In genomic region chr15:103535030-103535429, GRCm38 (mm10) we compare ENCODE assay signal across 29 mouse cellular contexts. TPM values are rescaled to one million over a fixed set of nuclear protein-coding genes. Genes with fewer than 3 reads are reported as not detected.
DNase-seq lines count a peak whose midpoint lies in the region; ATAC-seq and TF ChIP-seq lines count a peak whose summit lies in the region.
"Had no signal": no experiment of that assay in that cellular context is flagged by ENCODE, and none has a peak within 500 bp of the region (broad histone marks: within the 10 kb centered on the region; RNA-seq: fewer than 3 reads in every experiment).

No protein-coding gene starts in this region.

- TF ChIP-seq CTCF in heart, adult 2 months (IDR thresholded peaks at IDR 0.05) = no peak

- H3K4me1 ChIP-seq in forebrain, embryonic 10.5 days = peaks cover 64% of the 10 kb centered on the region
- H3K4me1 ChIP-seq in forebrain, embryonic 11.5 days (replicated peaks; ENCODE audit: control insufficient read depth, insufficient read depth, low read length) = peaks cover 5% of the 10 kb centered on the region; the same call in 1 of the 2 replicates
- peaks cover 44% of the 10 kb centered on the region for H3K4me1 ChIP-seq in heart, embryonic 10.5 days
- no peaks in the 10 kb centered on the region for H3K4me1 ChIP-seq in heart, adult 2 months (ENCODE audit: control insufficient read depth, insufficient read depth, low read length)
- H3K4me1 ChIP-seq in midbrain, embryonic 13.5 days (replicated peaks) = peaks cover 47% of the 10 kb centered on the region

- no peak overlapping the region for H3K4me3 ChIP-seq in forebrain, embryonic 10.5 days
- H3K4me3 ChIP-seq in forebrain, embryonic 11.5 days (ENCODE audit: low read depth, low read length) = no peak overlapping the region
- H3K4me3 ChIP-seq in heart, embryonic 10.5 days = no peak overlapping the region
- H3K4me3 ChIP-seq in heart, adult 2 months = no peak overlapping the region
- no peak overlapping the region for H3K4me3 ChIP-seq in midbrain, embryonic 13.5 days (replicated peaks)
- H3K4me3 ChIP-seq: embryonic facial prominence, embryonic 12.5 days; forebrain, embryonic 13.5 days; hindbrain, embryonic 13.5 days had no signal

- H3K9me3 ChIP-seq in forebrain, embryonic 10.5 days = no peaks in the 10 kb centered on the region
- no peaks in the 10 kb centered on the region for H3K9me3 ChIP-seq in forebrain, embryonic 11.5 days (ENCODE audit: control insufficient read depth, low read length)
- no peaks in the 10 kb centered on the region for H3K9me3 ChIP-seq in heart, embryonic 10.5 days
- H3K9me3 ChIP-seq in midbrain, embryonic 13.5 days = no peaks in the 10 kb centered on the region
- H3K9me3 ChIP-seq: embryonic facial prominence, embryonic 12.5 days; forebrain, embryonic 13.5 days; G1E; hindbrain, embryonic 13.5 days had no signal

- peaks cover 5% of the 10 kb centered on the region; the same call in 1 of the 2 replicates for H3K36me3 ChIP-seq in forebrain, embryonic 10.5 days (replicated peaks)
- no peaks in the 10 kb centered on the region for H3K36me3 ChIP-seq in forebrain, embryonic 11.5 days (ENCODE audit: control insufficient read depth, insufficient read depth, low read length)
- H3K36me3 ChIP-seq in heart, embryonic 10.5 days = 0 out of 2 replicates have a peak, but pooled peaks cover 3% of the 10 kb centered on the region
- H3K36me3 ChIP-seq in heart, adult 2 months (ENCODE audit: control insufficient read depth, insufficient read depth, low read length) = no peaks in the 10 kb centered on the region
- H3K36me3 ChIP-seq in midbrain, embryonic 13.5 days = 0 out of 2 replicates have a peak, but pooled peaks cover 4% of the 10 kb centered on the region
- H3K36me3 ChIP-seq: embryonic facial prominence, embryonic 12.5 days; G1E had no signal

- intact Hi-C loops in heart, adult 2 months (cut with DNase I) = no loop called here

- no peak for DNase-seq in forebrain, embryonic 10.5 days (ENCODE audit: extremely low spot score, low spot score)
- DNase-seq in forebrain, embryonic 11.5 days (ENCODE audit: low spot score) = no peak
- peak; percentile 27 for DNase-seq in heart, embryonic 10.5 days (ENCODE audit: low spot score)
- no peak for DNase-seq in heart, adult 2 months
- peak; percentile 1 for DNase-seq in layer of hippocampus, adult 9-11 months
- no peak for DNase-seq in layer of hippocampus, postnatal 36 days
- DNase-seq: adrenal gland, adult 8-10 months; adrenal gland, postnatal 36 days; B cell, adult 2 months; cerebellum, adult 11 months; cerebellum, adult 8-10 months; cerebellum, postnatal 14 days; gastrocnemius, postnatal 14 days; heart, postnatal 14 days had no signal

- WGBS in forebrain, embryonic 10.5 days = 75% methylated on average over 2 of the region's 2 CpGs
- WGBS in forebrain, embryonic 11.5 days = 72% methylated on average over 2 of the region's 2 CpGs
- WGBS in heart, embryonic 10.5 days = 62% methylated on average over 2 of the region's 2 CpGs
- 68% methylated on average over 2 of the region's 2 CpGs for WGBS in heart, adult 2 months
- WGBS in midbrain, embryonic 13.5 days = 69% methylated on average over 2 of the region's 2 CpGs

- no peak for ATAC-seq in forebrain, embryonic 11.5 days (replicated peaks; ENCODE audit: low FRiP score)
- no peak for ATAC-seq in midbrain, embryonic 13.5 days
- ATAC-seq: CD4-positive, CD25-positive, alpha-beta regulatory T cell, adult 4 months; forebrain, embryonic 13.5 days; hindbrain, postnatal 0 days had no signal

- H3K79me2 ChIP-seq in heart, adult 2 months (replicated peaks; ENCODE audit: control insufficient read depth, insufficient read depth, low read length) = no peaks in the 10 kb centered on the region

- H3K4me2 ChIP-seq in forebrain, embryonic 11.5 days (ENCODE audit: low read depth, low read length, severe bottlenecking) = no peak overlapping the region
- no peak overlapping the region for H3K4me2 ChIP-seq in midbrain, embryonic 13.5 days (replicated peaks)
- H3K4me2 ChIP-seq: embryonic facial prominence, embryonic 12.5 days; forebrain, embryonic 13.5 days; hindbrain, embryonic 13.5 days had no signal

- H3K27me3 ChIP-seq in forebrain, embryonic 10.5 days (ENCODE audit: poor library complexity, severe bottlenecking) = peaks cover 52% of the 10 kb centered on the region
- no peaks in the 10 kb centered on the region for H3K27me3 ChIP-seq in forebrain, embryonic 11.5 days (ENCODE audit: control insufficient read depth, insufficient read depth, low read length)
- peaks cover 53% of the 10 kb centered on the region for H3K27me3 ChIP-seq in heart, embryonic 10.5 days (ENCODE audit: insufficient read depth, poor library complexity, severe bottlenecking)
- peaks cover 8% of the 10 kb centered on the region for H3K27me3 ChIP-seq in heart, adult 2 months (ENCODE audit: control insufficient read depth, insufficient read depth, low read length)
- H3K27me3 ChIP-seq in midbrain, embryonic 13.5 days = 0 out of 2 replicates have a peak, but pooled peaks cover 5% of the 10 kb centered on the region
- H3K27me3 ChIP-seq: forebrain, embryonic 13.5 days had no signal

- no peak for TF ChIP-seq EP300 in heart, adult 2 months (IDR thresholded peaks at IDR 0.05; ENCODE audit: insufficient read depth, low read depth, low read length)

- 0 out of 2 replicates have a peak overlapping the region, but pooled peaks have one; percentile 5 for H3K27ac ChIP-seq in forebrain, embryonic 10.5 days
- H3K27ac ChIP-seq in forebrain, embryonic 11.5 days (ENCODE audit: low read depth, low read length) = no peak overlapping the region
- H3K27ac ChIP-seq in heart, embryonic 10.5 days = no peak overlapping the region
- H3K27ac ChIP-seq in heart, adult 2 months = no peak overlapping the region
- no peak overlapping the region for H3K27ac ChIP-seq in midbrain, embryonic 13.5 days
- H3K27ac ChIP-seq: embryonic facial prominence, embryonic 12.5 days; forebrain, embryonic 13.5 days; hindbrain, embryonic 13.5 days; hindbrain, postnatal 0 days had no signal

- H3K9ac ChIP-seq in forebrain, embryonic 11.5 days (ENCODE audit: low read length) = no peak overlapping the region
- no peak overlapping the region for H3K9ac ChIP-seq in heart, adult 2 months (ENCODE audit: low read depth, low read length)
- H3K9ac ChIP-seq in midbrain, embryonic 13.5 days (replicated peaks) = no peak overlapping the region
- H3K9ac ChIP-seq: embryonic facial prominence, embryonic 12.5 days had no signal

- TF ChIP-seq POLR2A in heart, adult 2 months (IDR thresholded peaks at IDR 0.05; ENCODE audit: insufficient read depth, low read depth, low read length) = no peak

RNA-seq across cellular contexts. Expression of gene Ppp1r1a, which starts 2.8 kb away (rescaled TPM):
- polyA plus RNA-seq in forebrain, embryonic 10.5 days (2016; fragmentation: Nextera tagmentation; extraction: Ambion mirVana) = 34.4 and 36.0 TPM in 2 replicates
- 38.8 and 43.7 TPM in 2 replicates for polyA plus RNA-seq in forebrain, embryonic 11.5 days (2014; fragmentation: Nextera tagmentation; extraction: Ambion mirVana)
- 57.4 and 77.3 TPM in 2 replicates for polyA plus RNA-seq in heart, embryonic 10.5 days (2016; fragmentation: Nextera tagmentation; extraction: Ambion mirVana)
- total RNA-seq in heart, adult 2 months (2021) = 10 to 100 TPM in 1 of 2 experiments, 1 to 10 TPM in 1; 9.0 to 11.6 TPM
- polyA plus RNA-seq in heart, adult 2 months (2012; rRNA removed) = 3.2 and 5.7 TPM in 2 replicates
- total RNA-seq in layer of hippocampus, postnatal 36 days (2021) = 100 to 1,000 TPM in 1 of 2 experiments, 10 to 100 TPM in 1; 99.1 to 123 TPM
- polyA plus RNA-seq in midbrain, embryonic 13.5 days (2015; fragmentation: Nextera tagmentation; extraction: Ambion mirVana) = 84.8 and 86.8 TPM in 2 replicates
- total RNA-seq: common myeloid progenitor, adult 5-6 weeks; G1E; hematopoietic stem cell, adult 5-6 weeks had no signal
- polyA plus RNA-seq: CD4-positive, CD25-positive, alpha-beta regulatory T cell, adult 4 months; G1E had no signal

RNA-seq across cellular contexts. Expression of gene Glycam1, which starts 29.9 kb away (rescaled TPM):
- not detected in 2 replicates for polyA plus RNA-seq in forebrain, embryonic 10.5 days (2016; fragmentation: Nextera tagmentation; extraction: Ambion mirVana)
- not detected in 2 replicates for polyA plus RNA-seq in forebrain, embryonic 11.5 days (2014; fragmentation: Nextera tagmentation; extraction: Ambion mirVana)
- not detected in 2 replicates for polyA plus RNA-seq in heart, embryonic 10.5 days (2016; fragmentation: Nextera tagmentation; extraction: Ambion mirVana)
- not detected for total RNA-seq in heart, adult 2 months (2021)
- polyA plus RNA-seq in heart, adult 2 months (2012; rRNA removed) = not detected in 2 replicates
- 1 to 10 TPM; 1.3 to 1.6 TPM for total RNA-seq in layer of hippocampus, postnatal 36 days (2021)
- polyA plus RNA-seq in midbrain, embryonic 13.5 days (2015; fragmentation: Nextera tagmentation; extraction: Ambion mirVana) = not detected in 2 replicates
- total RNA-seq: adrenal gland, adult 8-10 months; adrenal gland, postnatal 36 days; common myeloid progenitor, adult 5-6 weeks; G1E; gastrocnemius, adult 18-20 months; gastrocnemius, postnatal 14 days; heart, postnatal 14 days; hematopoietic stem cell, adult 5-6 weeks; hindbrain, postnatal 0 days had no signal
- polyA plus RNA-seq: brain, embryonic 14.5 days; CD4-positive, CD25-positive, alpha-beta regulatory T cell, adult 4 months; embryonic facial prominence, embryonic 12.5 days; forebrain, embryonic 13.5 days; frontal cortex, adult 2 months; G1E; gonadal fat pad, adult 2 months; heart, embryonic 14.5 days; hindbrain, embryonic 13.5 days; hindbrain, postnatal 0 days; intestine, embryonic 14.5 days had no signal

RNA-seq across cellular contexts. Expression of gene Pde1b, which starts 32.2 kb away (rescaled TPM):
- polyA plus RNA-seq in forebrain, embryonic 10.5 days (2016; fragmentation: Nextera tagmentation; extraction: Ambion mirVana) = 19.1 and 19.6 TPM in 2 replicates
- 27.2 and 29.9 TPM in 2 replicates for polyA plus RNA-seq in forebrain, embryonic 11.5 days (2014; fragmentation: Nextera tagmentation; extraction: Ambion mirVana)
- 3.8 and 4.4 TPM in 2 replicates for polyA plus RNA-seq in heart, embryonic 10.5 days (2016; fragmentation: Nextera tagmentation; extraction: Ambion mirVana)
- 1 to 10 TPM in 1 of 2 experiments, under 1 TPM in 1; 0.99 to 1.0 TPM for total RNA-seq in heart, adult 2 months (2021)
- polyA plus RNA-seq in heart, adult 2 months (2012; rRNA removed) = 2.2 and 2.8 TPM in 2 replicates
- total RNA-seq in layer of hippocampus, postnatal 36 days (2021) = 10 to 100 TPM; 95.3 to 97.7 TPM
- 67.5 and 70.8 TPM in 2 replicates for polyA plus RNA-seq in midbrain, embryonic 13.5 days (2015; fragmentation: Nextera tagmentation; extraction: Ambion mirVana)

Comparison
In these comparisons a context has a peak if more than half of its experiments do, and no peak if none do; other contexts are left out.
1. DNase-seq: peak in heart, embryonic 10.5 days (single experiment) and layer of hippocampus, adult 9-11 months (single experiment); none in forebrain, embryonic 10.5 days (single experiment), forebrain, embryonic 11.5 days (single experiment), heart, adult 2 months (0 of 2) and layer of hippocampus, postnatal 36 days (0 of 2).